Mouse (Mus musculus) effector memory CD4-positive, alpha-beta T cell, adult 5 months (primary cell): ENCODE results near the gene Rad9a. TPM values are rescaled to one million over a fixed set of nuclear protein-coding genes. Genes with fewer than 3 reads are reported as not detected.

Experiments
- polyA plus RNA-seq: library from polyadenylated mRNA; unstranded; fragments of 100-300 nt; shearing (Covaris generic); gene quantifications from one replicate; pipeline ENCODE4 v1.2.1, GENCODE M21; 2017

Gene Rad9a
- polyA plus RNA-seq, result 27.5 TPM

GRCm38 (mm10) chr19:4201291-4201909, at the start of gene Rad9a:
TSS of gene Rad9a (minus strand) at chr19:4201662.

GRCm38 (mm10) chr19:4231253-4232185, 30.1 kb upstream of the Rad9a start, which contains the start of gene Pold4:
TSS of gene Pold4 (plus strand) at chr19:4231899.

GRCm38 (mm10) chr19:4214071-4214770, 12.8 kb upstream of the Rad9a start, which contains the start of the genes Clcf1 and AC109138.7:
TSS of gene Clcf1 (plus strand) at chr19:4214238.
TSS of gene AC109138.7 (plus strand) at chr19:4214357.

GRCm38 (mm10) chr19:4191528-4192250, 9.8 kb downstream of the Rad9a start, which contains the start of gene Ppp1ca:
TSS of gene Ppp1ca (plus strand) at chr19:4192065.

GRCm38 (mm10) chr19:4190831-4191334, 10.6 kb downstream of the Rad9a start, which contains the start of gene Tbc1d10c:
TSS of gene Tbc1d10c (minus strand) at chr19:4191284.

GRCm38 (mm10) chr19:4175368-4175947, 26.0 kb downstream of the Rad9a start, which contains the start of gene Carns1:
TSS of gene Carns1 (minus strand) at chr19:4175479.

GRCm38 (mm10) chr19:4162646-4163542, 38.6 kb downstream of the Rad9a start, which contains the start of gene Rps6kb2:
TSS of gene Rps6kb2 (minus strand) at chr19:4163354.

GRCm38 (mm10) chr19:4153232-4153654, 48.2 kb downstream of the Rad9a start, which contains the start of gene Ptprcap:
TSS of gene Ptprcap (plus strand) at chr19:4153604.

GRCm38 (mm10) chr19:4148491-4148806, 53.0 kb downstream of the Rad9a start, which contains the start of gene Coro1b:
TSS of gene Coro1b (plus strand) at chr19:4148619.

Other genes starting within 250 kb of the Rad9a start
- gene Aldh3b3, start 243.0 kb downstream of the Rad9a start, polyA plus RNA-seq, result not detected
- not detected for gene Aldh3b2, start 229.3 kb downstream of the Rad9a start, polyA plus RNA-seq
- gene Acy3, start 215.1 kb downstream of the Rad9a start, polyA plus RNA-seq, result not detected
- gene Tbx10, start 208.9 kb downstream of the Rad9a start, polyA plus RNA-seq, result not detected
- 10.5 TPM for gene Nudt8, start 201.1 kb downstream of the Rad9a start, polyA plus RNA-seq
- gene Gm49405, start 201.0 kb downstream of the Rad9a start, polyA plus RNA-seq, result 1.0 TPM
- 2.4 TPM for gene Doc2g, start 198.3 kb downstream of the Rad9a start, polyA plus RNA-seq
- 104 TPM for gene Ndufv1, start 188.9 kb downstream of the Rad9a start, polyA plus RNA-seq
- gene Gstp1, start 163.7 kb downstream of the Rad9a start, polyA plus RNA-seq, result 355 TPM
- gene Gstp2, start 155.6 kb downstream of the Rad9a start, polyA plus RNA-seq, result 3.3 TPM
- gene Gstp3, start 142.1 kb downstream of the Rad9a start, polyA plus RNA-seq, result 56.1 TPM
- gene Cabp2, start 120.1 kb downstream of the Rad9a start, polyA plus RNA-seq, result not detected
- gene Cdk2ap2, start 104.5 kb downstream of the Rad9a start, polyA plus RNA-seq, result 441 TPM
- gene Pitpnm1, start 101.7 kb downstream of the Rad9a start, polyA plus RNA-seq, result 253 TPM
- 150 TPM for gene Aip, start 75.8 kb downstream of the Rad9a start, polyA plus RNA-seq
- not detected for gene Gpr152, start 61.9 kb downstream of the Rad9a start, polyA plus RNA-seq
- not detected for gene Cabp4, start 57.6 kb downstream of the Rad9a start, polyA plus RNA-seq
- 192 TPM for gene Coro1b, start 53.0 kb downstream of the Rad9a start, polyA plus RNA-seq
- gene Ptprcap, start 48.1 kb downstream of the Rad9a start, polyA plus RNA-seq, result 341 TPM
- 46.8 TPM for gene Rps6kb2, start 38.3 kb downstream of the Rad9a start, polyA plus RNA-seq
- 15.2 TPM for gene Carns1, start 26.2 kb downstream of the Rad9a start, polyA plus RNA-seq
- gene Tbc1d10c, start 10.4 kb downstream of the Rad9a start, polyA plus RNA-seq, result 376 TPM
- gene Ppp1ca, start 9.6 kb downstream of the Rad9a start, polyA plus RNA-seq, result 688 TPM
- 36.7 TPM for gene Clcf1, start 12.6 kb upstream of the Rad9a start, polyA plus RNA-seq
- not detected for gene AC109138.7, start 12.7 kb upstream of the Rad9a start, polyA plus RNA-seq
- 62.7 TPM for gene Pold4, start 30.2 kb upstream of the Rad9a start, polyA plus RNA-seq
- 0.67 TPM for gene Ssh3, start 67.5 kb upstream of the Rad9a start, polyA plus RNA-seq
- 8.1 TPM for gene Ankrd13d, start 81.5 kb upstream of the Rad9a start, polyA plus RNA-seq
- gene Grk2, start 104.6 kb upstream of the Rad9a start, polyA plus RNA-seq, result 237 TPM
- 84.1 TPM for gene Kdm2a, start 196.6 kb upstream of the Rad9a start, polyA plus RNA-seq
- 5.9 TPM for gene Rhod, start 237.8 kb upstream of the Rad9a start, polyA plus RNA-seq